In genomic region chr12:77528868-77529271, GRCm38 (mm10) we compare ENCODE assay signal across 19 mouse cellular contexts.
A peak's percentile ranks its signal among the peaks of the same experiment; 100 is the strongest.
DNase-seq lines count a peak whose midpoint lies in the region; ATAC-seq lines count a peak whose summit lies in the region.
"Had no signal": no experiment of that assay in that cellular context is flagged by ENCODE, and none has a peak within 500 bp of the region (broad histone marks: within the 10 kb centered on the region; RNA-seq: fewer than 3 reads in every experiment).

No protein-coding gene starts in this region.

- DNase-seq in kidney, postnatal 10 days: peak; percentile 3
- DNase-seq in kidney, postnatal 4 days: no peak
- DNase-seq in cerebellum, adult 11 months: peak; percentile 54
- peak; percentile 52 for DNase-seq in cerebellum, adult 8-10 months
- DNase-seq in hindbrain, embryonic 14.5 days (ENCODE audit: low spot score): no peak
- no peak for DNase-seq in urinary bladder, postnatal 10 days (ENCODE audit: low spot score)
- no peak for DNase-seq in adrenal gland, adult 8-10 months
- DNase-seq: adrenal gland, adult 2 months; kidney, adult 8-10 months; liver, embryonic 13.5 days; lung, postnatal 4 days; right cerebral cortex, postnatal 4 days had no signal

- no peaks in the 10 kb centered on the region for H3K9me3 ChIP-seq in hindbrain, embryonic 14.5 days (ENCODE audit: control insufficient read depth, low read length)
- H3K9me3 ChIP-seq: forebrain, embryonic 15.5 days; heart, embryonic 13.5 days; limb, embryonic 13.5 days; liver, embryonic 13.5 days; lung, embryonic 15.5 days; midbrain, embryonic 10.5 days had no signal

- no peak overlapping the region for H3K4me2 ChIP-seq in hindbrain, embryonic 14.5 days (replicated peaks)
- H3K4me2 ChIP-seq: forebrain, embryonic 15.5 days; heart, embryonic 13.5 days; limb, embryonic 13.5 days; liver, embryonic 13.5 days; lung, embryonic 15.5 days had no signal

- peak; percentile 21; the same call in 1 of the 2 replicates for ATAC-seq in hindbrain, embryonic 14.5 days (ENCODE audit: low FRiP score)
- ATAC-seq in erythroblast, adult 5-6 weeks (replicated peaks; ENCODE audit: low FRiP score, poor library complexity, severe bottlenecking): no peak
- ATAC-seq: forebrain, embryonic 15.5 days had no signal

- H3K27ac ChIP-seq in hindbrain, embryonic 14.5 days: no peak overlapping the region
- H3K27ac ChIP-seq: forebrain, embryonic 15.5 days; heart, embryonic 13.5 days; limb, embryonic 13.5 days; liver, embryonic 13.5 days; lung, embryonic 15.5 days; midbrain, embryonic 10.5 days had no signal

- H3K9ac ChIP-seq in hindbrain, embryonic 14.5 days: no peak overlapping the region
- H3K9ac ChIP-seq: forebrain, embryonic 15.5 days; heart, embryonic 13.5 days; limb, embryonic 13.5 days; liver, embryonic 13.5 days; lung, embryonic 15.5 days had no signal

- H3K36me3 ChIP-seq in hindbrain, embryonic 14.5 days (replicated peaks; ENCODE audit: control insufficient read depth, insufficient read depth): no peaks in the 10 kb centered on the region
- H3K36me3 ChIP-seq: forebrain, embryonic 15.5 days; heart, embryonic 13.5 days; limb, embryonic 13.5 days; liver, embryonic 13.5 days; lung, embryonic 15.5 days; midbrain, embryonic 10.5 days had no signal

- H3K4me1 ChIP-seq in hindbrain, embryonic 14.5 days (replicated peaks; ENCODE audit: control insufficient read depth, insufficient read depth, low read length): no peaks in the 10 kb centered on the region
- H3K4me1 ChIP-seq: heart, embryonic 13.5 days; limb, embryonic 13.5 days; liver, embryonic 13.5 days; lung, embryonic 15.5 days had no signal

- 52% methylated on average over 8 of the region's 8 CpGs for WGBS in hindbrain, embryonic 14.5 days

- no peaks in the 10 kb centered on the region for H3K27me3 ChIP-seq in hindbrain, embryonic 14.5 days (ENCODE audit: control insufficient read depth, insufficient read depth, low read length)
- H3K27me3 ChIP-seq: forebrain, embryonic 15.5 days; limb, embryonic 13.5 days; liver, embryonic 13.5 days; lung, embryonic 15.5 days had no signal

- no peak overlapping the region for H3K4me3 ChIP-seq in hindbrain, embryonic 14.5 days (replicated peaks; ENCODE audit: low read length)
- H3K4me3 ChIP-seq: erythroblast, embryonic 14.5 days; forebrain, embryonic 15.5 days; heart, embryonic 13.5 days; limb, embryonic 13.5 days; liver, embryonic 13.5 days; lung, embryonic 15.5 days; midbrain, embryonic 10.5 days had no signal

Comparison
In these comparisons a context has a peak if more than half of its experiments do, and no peak if none do; other contexts are left out.
1. DNase-seq: peak in kidney, postnatal 10 days (single experiment), cerebellum, adult 11 months (single experiment) and cerebellum, adult 8-10 months (single experiment); none in kidney, postnatal 4 days (0 of 2), hindbrain, embryonic 14.5 days (single experiment), urinary bladder, postnatal 10 days (single experiment) and adrenal gland, adult 8-10 months (single experiment).